Mouse (Mus musculus) adrenal gland, adult 18-20 months (tissue): ENCODE measurements around the gene C3. TPM values are rescaled to one million over a fixed set of nuclear protein-coding genes. Genes with fewer than 3 reads are reported as not detected.

ENCODE experiments used
- DNase-seq, 2 experiments: peaks; one replicate each; pipeline ENCODE4 v3.0.0; 2021 to 2022; ENCODE audit warnings: low spot score in 2 of 2
- microRNA-seq, 2 experiments: library from miRNA; unstranded; fragments of <30 nt; microRNA quantifications; one replicate each; pipeline ENCODE4 v1.2.0; 2021; ENCODE audit warnings: borderline number of aligned reads in 2 of 2
- total RNA-seq, 2 experiments: library from RNA; stranded (reverse); gene quantifications; 1 replicate in 1 of 2; 2 replicates in 1 of 2; pipeline ENCODE4 v1.2.3; 2021

The C3 gene
- total RNA-seq, 2 experiments from 2014 or later = 184 to 696 TPM

GRCm38 (mm10) chr17:57170616-57171260, 57.2 kb downstream of the C3 start:
- no peak for DNase-seq

GRCm38 (mm10) chr17:57166800-57167791, 60.8 kb downstream of the C3 start:
- peak; percentile 89 to 92 for DNase-seq

Small RNAs within 50 kb of the gene (microRNA-seq; reads per million reads assigned to microRNA genes)
- 0.61 to 1.4 reads per million in 2 experiments for gene Mir6978

Other genes with a start within 250 kb of the C3 start
- under 1 TPM in 1 of 2 experiments, not detected in 1; 0.13 TPM for gene Acer1, start 246.0 kb downstream of the C3 start, total RNA-seq
- gene Clpp, start 237.8 kb downstream of the C3 start, total RNA-seq = 100 to 1,000 TPM; 111 to 124 TPM
- 10 to 100 TPM; 44.2 to 65.2 TPM for gene Alkbh7, start 230.8 kb downstream of the C3 start, total RNA-seq
- gene Pspn, start 228.1 kb downstream of the C3 start, total RNA-seq = 1 to 10 TPM in 1 of 2 experiments, not detected in 1; 1.3 TPM
- gene Gtf2f1, start 216.8 kb downstream of the C3 start, total RNA-seq = 10 to 100 TPM; 56.4 to 72.1 TPM
- under 1 TPM in 1 of 2 experiments, not detected in 1; 0.26 TPM for gene Gm17949, start 216.7 kb downstream of the C3 start, total RNA-seq
- 10 to 100 TPM; 84.2 to 92.7 TPM for gene Khsrp, start 196.6 kb downstream of the C3 start, total RNA-seq
- not detected for gene Slc25a41, start 186.5 kb downstream of the C3 start, total RNA-seq
- under 1 TPM; 0.36 to 0.67 TPM for gene Crb3, start 169.0 kb downstream of the C3 start, total RNA-seq
- 100 to 1,000 TPM in 1 of 2 experiments, 10 to 100 TPM in 1; 73.2 to 108 TPM for gene Slc25a23, start 168.3 kb downstream of the C3 start, total RNA-seq
- gene Dennd1c, start 149.6 kb downstream of the C3 start, total RNA-seq = 1 to 10 TPM; 1.3 to 2.3 TPM
- gene Tubb4a, start 140.4 kb downstream of the C3 start, total RNA-seq = 1 to 10 TPM; 4.0 to 4.3 TPM
- gene Tnfsf9, start 122.8 kb downstream of the C3 start, total RNA-seq = under 1 TPM; 0.38 to 0.63 TPM
- not detected for gene Cd70, start 78.4 kb downstream of the C3 start, total RNA-seq
- under 1 TPM in 1 of 2 experiments, not detected in 1; 0.36 TPM for gene Tnfsf14, start 34.0 kb downstream of the C3 start, total RNA-seq
- gene Gpr108, start 20.3 kb upstream of the C3 start, total RNA-seq = 10 to 100 TPM; 72.4 to 89.6 TPM
- 10 to 100 TPM; 53.4 to 61.0 TPM for gene Trip10, start 21.3 kb upstream of the C3 start, total RNA-seq
- 1 to 10 TPM; 2.6 to 4.0 TPM for gene Vav1, start 51.0 kb upstream of the C3 start, total RNA-seq
- gene Adgre1, start 130.6 kb upstream of the C3 start, total RNA-seq = 10 to 100 TPM in 1 of 2 experiments, 1 to 10 TPM in 1; 6.0 to 13.8 TPM